In the genomic region with DNA sequence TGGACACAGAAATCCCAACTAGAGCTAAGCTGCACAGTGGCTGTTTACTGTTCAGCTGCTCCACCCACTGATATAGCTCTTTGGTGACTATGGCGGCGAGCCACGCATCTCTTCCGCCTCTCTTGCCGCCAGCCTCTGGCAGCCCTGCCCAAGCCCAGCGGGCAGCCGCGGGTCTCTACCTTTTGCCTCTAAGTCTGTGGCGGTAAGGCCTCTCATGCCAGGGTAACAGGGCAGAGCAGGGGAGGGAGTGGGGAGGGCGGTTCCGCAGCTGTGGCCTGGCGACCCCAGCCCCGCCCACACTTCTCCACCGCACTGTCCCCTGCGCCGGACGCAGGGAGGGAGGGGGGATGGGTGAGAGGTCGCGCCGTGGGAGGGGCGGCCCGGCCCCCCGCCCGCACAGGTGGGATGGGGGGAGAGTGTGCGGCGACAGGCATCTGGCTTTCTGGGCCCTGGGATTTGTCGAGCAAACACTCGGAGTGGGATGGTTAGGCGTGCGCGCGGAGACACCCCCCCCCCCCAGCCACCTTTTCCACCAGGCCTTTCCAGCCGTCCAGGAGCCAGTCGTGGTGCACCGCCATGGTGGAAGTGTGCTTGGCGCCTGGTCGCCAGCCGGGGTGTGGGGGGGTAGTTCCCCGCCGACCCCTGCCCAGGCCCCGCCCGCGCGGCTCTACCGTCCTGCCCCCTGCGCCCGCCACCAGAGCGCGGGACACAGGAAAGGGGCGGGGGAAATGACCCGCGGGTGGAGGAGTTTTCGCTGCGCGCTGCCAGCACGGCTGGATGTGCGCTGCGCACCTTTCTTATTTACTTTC, we compare ENCODE assay signal across 8 mouse cellular contexts. TPM values are rescaled to one million over a fixed set of nuclear protein-coding genes. Genes with fewer than 3 reads are reported as not detected.
DNase-seq lines count a peak whose midpoint lies in the region; ATAC-seq lines count a peak whose summit lies in the region.

No protein-coding gene starts in this region.

- H3K36me3 ChIP-seq in limb, embryonic 13.5 days = no peaks in the 10 kb centered on the region
- no peaks in the 10 kb centered on the region for H3K36me3 ChIP-seq in midbrain, embryonic 13.5 days

- H3K4me3 ChIP-seq in limb, embryonic 13.5 days = peak overlapping the region; percentile 64
- H3K4me3 ChIP-seq in midbrain, embryonic 13.5 days (replicated peaks) = peak overlapping the region; percentile 57

- peak overlapping the region; percentile 68 for H3K4me2 ChIP-seq in limb, embryonic 13.5 days (replicated peaks)
- peak overlapping the region; percentile 61 for H3K4me2 ChIP-seq in midbrain, embryonic 13.5 days (replicated peaks)

- peak overlapping the region; percentile 72 for H3K9ac ChIP-seq in limb, embryonic 13.5 days
- peak overlapping the region; percentile 64 for H3K9ac ChIP-seq in midbrain, embryonic 13.5 days (replicated peaks)

- WGBS in limb, embryonic 13.5 days = 6% methylated on average over 52 of the region's 58 CpGs
- WGBS in midbrain, embryonic 13.5 days = 11% methylated on average over 50 of the region's 58 CpGs

- no peaks in the 10 kb centered on the region for H3K4me1 ChIP-seq in limb, embryonic 13.5 days
- no peaks in the 10 kb centered on the region for H3K4me1 ChIP-seq in midbrain, embryonic 13.5 days (replicated peaks)

- H3K27ac ChIP-seq in limb, embryonic 13.5 days = peak overlapping the region; percentile 89
- H3K27ac ChIP-seq in midbrain, embryonic 13.5 days = peak overlapping the region; percentile 69

- H3K9me3 ChIP-seq in limb, embryonic 13.5 days = peaks cover 5% of the 10 kb centered on the region; the same call in 1 of the 2 replicates
- peaks cover 13% of the 10 kb centered on the region for H3K9me3 ChIP-seq in midbrain, embryonic 13.5 days

- ATAC-seq in inflammation-experienced regulatory T-cells, adult 6 months = peak; percentile 35
- peak; percentile 94 for ATAC-seq in limb, embryonic 13.5 days (ENCODE audit: low FRiP score, low read depth)
- ATAC-seq in midbrain, embryonic 13.5 days = peak; percentile 95

- DNase-seq in right cerebral cortex, adult 18-20 months = peak; percentile 11
- no peak for DNase-seq in right cerebral cortex, postnatal 36 days (ENCODE audit: low spot score in 2 of 2)
- peak; percentile 45 to 60 for DNase-seq in cerebellum, postnatal 25 days
- DNase-seq in gastrocnemius, postnatal 36 days = peak; percentile 3 to 12
- peak; percentile 11 to 65 for DNase-seq in spleen, postnatal 4 days (ENCODE audit: low spot score in 2 of 2)

- no peaks in the 10 kb centered on the region for H3K27me3 ChIP-seq in limb, embryonic 13.5 days
- no peaks in the 10 kb centered on the region for H3K27me3 ChIP-seq in midbrain, embryonic 13.5 days

- intact Hi-C loops in gastrocnemius, postnatal 36 days (cut with DNase I) = no loop called here

RNA-seq across cellular contexts. Expression of a gene that starts 33.4 kb away (rescaled TPM):
- total RNA-seq in gastrocnemius, postnatal 36 days (2021) = not detected
- polyA plus RNA-seq in inflammation-experienced regulatory T-cells, adult 6 months (2017; shearing (Covaris generic)) = under 1 TPM in 1 of 3 experiments, not detected in 2; 0.30 TPM
- polyA plus RNA-seq in limb, embryonic 13.5 days (2015; fragmentation: Nextera tagmentation; extraction: Ambion mirVana) = 0.13 TPM in 1 of 2 replicates, not detected in the other
- not detected in 2 replicates for polyA plus RNA-seq in midbrain, embryonic 13.5 days (2015; fragmentation: Nextera tagmentation; extraction: Ambion mirVana)

Comparison
In these comparisons a context has a peak if more than half of its experiments do, and no peak if none do; other contexts are left out.
1. DNase-seq: peak in right cerebral cortex, adult 18-20 months (single experiment), cerebellum, postnatal 25 days (2 of 2), gastrocnemius, postnatal 36 days (2 of 2) and spleen, postnatal 4 days (2 of 2); none in right cerebral cortex, postnatal 36 days (0 of 2).
2. ATAC-seq: peak in every context shown above with its lines; median percentile 95 in midbrain, embryonic 13.5 days; 94 in limb, embryonic 13.5 days; 35 in inflammation-experienced regulatory T-cells, adult 6 months.